Mouse (Mus musculus) WW6 (cell line): ENCODE results near the gene Lgals8.

ENCODE experiments used
- DNase-seq: peaks from one replicate; pipeline ENCODE4 v3.0.0-alpha.2; 2013; ENCODE audit warnings: low read depth, low spot score

Lgals8 gene

GRCm38 (mm10) chr13:12460881-12461729 lies 3.6 kb downstream of the Lgals8 start:
- peak; percentile 52 for DNase-seq

GRCm38 (mm10) chr13:12460443-12460842 lies 4.3 kb downstream of the Lgals8 start:
- no peak for DNase-seq

GRCm38 (mm10) chr13:12456711-12457110 lies 8.0 kb downstream of the Lgals8 start:
- DNase-seq, result no peak

- no peak for DNase-seq
These were observed 9.9 kb downstream of the Lgals8 start for GRCm38 (mm10) chr13:12454686-12455390.

- no peak for DNase-seq
These were observed 11.6 kb downstream of the Lgals8 start for GRCm38 (mm10) chr13:12453150-12453549.

- no peak for DNase-seq
These were observed 22.6 kb downstream of the Lgals8 start for GRCm38 (mm10) chr13:12442008-12442587.

- no peak for DNase-seq
These were observed 23.9 kb downstream of the Lgals8 start for GRCm38 (mm10) chr13:12440813-12441212.

- DNase-seq, result no peak
These were observed 25.2 kb downstream of the Lgals8 start for GRCm38 (mm10) chr13:12439586-12439985.

GRCm38 (mm10) chr13:12433843-12434242 lies 30.9 kb downstream of the Lgals8 start:
- no peak for DNase-seq

GRCm38 (mm10) chr13:12428556-12428955 lies 36.2 kb downstream of the Lgals8 start:
- no peak for DNase-seq

GRCm38 (mm10) chr13:12420596-12420995 lies 44.1 kb downstream of the Lgals8 start:
- DNase-seq, result no peak

GRCm38 (mm10) chr13:12412016-12412415 lies 52.7 kb downstream of the Lgals8 start:
- no peak for DNase-seq

- no peak for DNase-seq
These were observed 56.2 kb downstream of the Lgals8 start for GRCm38 (mm10) chr13:12408343-12409066.

- peak; percentile 9 for DNase-seq
These were observed 69.2 kb downstream of the Lgals8 start for GRCm38 (mm10) chr13:12395571-12395970.

- peak; percentile 97 for DNase-seq
These were observed 69.9 kb downstream of the Lgals8 start, which contains the start of gene Heatr1 for GRCm38 (mm10) chr13:12394609-12395505. Gene Heatr1, plus strand, starts transcription at chr13:12395027.
